Mouse (Mus musculus) embryonic fibroblast, embryonic 13.5 days (primary cell): ENCODE results near the gene Camta1. TPM values are rescaled to one million over a fixed set of nuclear protein-coding genes. Genes with fewer than 3 reads are reported as not detected.

Source experiments
- H3K27ac ChIP-seq: 2 replicates; pipeline ENCODE4 v1.5.1; 2012; ENCODE audit warnings: low read length, control low read depth, inconsistent platforms; ENCODE audit not compliant: insufficient read depth
- H3K4me1 ChIP-seq: 2 replicates; pipeline ENCODE4 v1.6.1; 2011; ENCODE audit warnings: low read length; ENCODE audit not compliant: control insufficient read depth, insufficient read depth
- H3K4me3 ChIP-seq: 2 replicates; pipeline ENCODE4 v1.5.1; 2011; ENCODE audit warnings: mild to moderate bottlenecking, control low read depth, low read length; ENCODE audit not compliant: insufficient read depth
- CTCF ChIP-seq: IDR thresholded peaks from 2 replicates; pipeline ENCODE4 v1.5.1; 2011; ENCODE audit warnings: mild to moderate bottlenecking, control low read depth, low read length, moderate library complexity, borderline replicate concordance; ENCODE audit not compliant: insufficient read depth
- POLR2A ChIP-seq: IDR thresholded peaks from 2 replicates; pipeline ENCODE4 v1.6.1; 2011; ENCODE audit warnings: low read depth, mild to moderate bottlenecking, control low read depth, low read length, moderate library complexity
- polyA plus RNA-seq: library from polyadenylated mRNA; stranded (reverse); fragments of >200 nt; gene quantifications from 2 replicates; pipeline ENCODE4 v1.2.4, GENCODE M21; 2011; ENCODE audit warnings: low read depth; ENCODE audit not compliant: missing spikeins, insufficient read length

Camta1 gene
- polyA plus RNA-seq, 1 experiment, result 53.4 TPM

DNA sequence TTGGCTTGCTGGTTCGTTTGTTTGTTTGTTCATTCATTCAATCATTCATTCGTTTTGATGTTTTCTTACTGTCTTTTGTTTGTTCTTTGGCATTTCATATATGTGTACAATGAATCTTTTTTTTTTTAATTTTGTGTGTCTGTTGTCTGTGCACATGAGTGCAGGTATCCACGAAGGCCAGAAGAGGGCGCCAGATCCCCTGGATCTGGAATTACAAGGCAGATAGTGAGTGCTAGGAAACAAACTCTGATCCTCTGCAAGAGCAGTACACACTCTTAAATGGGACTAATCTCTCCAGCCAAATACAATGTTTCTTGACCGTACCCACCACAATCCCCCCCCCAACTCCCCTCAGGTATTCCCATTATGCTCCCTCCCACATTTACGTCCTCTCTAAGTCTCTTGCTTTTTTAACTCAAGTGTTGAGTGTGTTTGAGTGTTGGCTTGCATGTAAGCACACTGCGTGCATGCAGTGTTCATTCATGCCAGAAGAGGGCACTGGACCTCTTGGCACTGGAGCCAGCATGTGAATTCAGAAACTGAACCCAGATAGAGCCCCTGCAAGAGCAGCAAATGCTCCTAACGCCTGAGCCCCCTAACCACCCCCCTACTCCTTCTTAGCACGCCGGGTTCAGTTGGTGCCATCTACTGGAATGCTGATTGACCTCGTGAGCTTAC lies 38.2 kb upstream of the Camta1 start:
- Histone ChIP-seq H3K27ac (no peak overlapping the region), H3K4me1 (no peaks in the 10 kb centered on the region), H3K4me3 (no peak overlapping the region)
- TF ChIP-seq CTCF (peak; percentile 35; the same call in 1 of the 2 replicates), POLR2A (no peak)

DNA sequence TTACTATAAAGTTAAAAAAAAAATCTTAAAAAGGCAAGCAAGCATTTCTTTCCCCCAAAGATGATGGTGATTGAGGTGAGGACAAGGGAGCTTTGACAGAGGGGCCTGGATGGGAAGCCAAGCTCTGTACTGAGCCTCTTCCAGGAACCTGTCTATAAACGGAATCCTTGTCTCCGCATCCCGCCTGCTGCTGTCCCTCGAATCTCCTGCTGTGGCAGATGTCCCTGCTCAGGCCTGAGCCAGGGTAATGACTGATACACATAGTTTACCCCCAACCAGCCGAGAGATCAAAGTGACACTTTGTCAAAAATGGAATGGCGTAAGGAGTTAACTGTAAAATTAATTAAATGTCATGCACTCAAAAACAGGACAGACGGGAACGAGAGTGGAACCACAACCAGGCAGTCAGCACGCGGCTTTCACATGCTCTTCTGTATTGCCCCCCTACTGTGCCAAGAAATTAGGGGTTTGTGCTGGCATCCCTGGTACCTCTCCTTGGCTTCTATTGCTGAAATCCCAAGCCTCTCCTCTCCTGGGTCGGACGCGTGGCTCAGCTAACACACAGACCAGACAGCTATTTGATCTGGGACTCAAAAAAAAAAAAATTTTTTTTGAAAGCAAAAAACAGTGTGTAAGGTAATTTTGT lies 37.0 kb upstream of the Camta1 start:
- H3K27ac ChIP-seq, result no peak overlapping the region
- no peak for TF ChIP-seq POLR2A
- TF ChIP-seq CTCF, result no peak
- H3K4me3 ChIP-seq, result no peak overlapping the region
- no peaks in the 10 kb centered on the region for H3K4me1 ChIP-seq

DNA sequence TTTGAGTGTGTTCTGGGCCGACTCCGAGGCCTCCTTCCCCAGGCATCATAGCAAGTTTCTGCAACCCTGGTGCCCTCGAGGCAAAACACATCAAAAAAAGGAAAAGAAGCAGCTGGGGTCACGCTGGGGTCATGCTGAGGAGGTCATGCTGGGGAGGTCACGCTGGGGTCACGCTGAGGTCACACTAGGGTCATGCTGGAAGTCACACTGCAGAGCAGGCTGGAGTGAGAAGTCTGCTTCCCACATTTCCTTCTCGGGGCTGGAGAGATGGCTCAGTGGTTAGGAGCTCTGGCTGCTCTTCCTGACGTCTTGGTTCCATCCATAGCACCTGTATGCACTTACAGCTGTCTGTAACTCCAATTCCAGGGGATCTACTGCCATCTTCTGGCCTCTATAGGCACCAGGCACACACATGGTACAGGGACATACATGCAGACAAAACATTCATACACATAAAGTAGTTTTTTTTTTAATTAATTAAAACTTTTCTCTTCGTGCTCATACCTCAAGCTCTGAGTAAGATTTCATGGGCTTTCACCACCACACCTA lies 35.5 kb upstream of the Camta1 start:
- no peaks in the 10 kb centered on the region for H3K4me1 ChIP-seq
- TF ChIP-seq CTCF (no peak), POLR2A (no peak)
- no peak overlapping the region for H3K27ac ChIP-seq
- no peak overlapping the region for H3K4me3 ChIP-seq

DNA sequence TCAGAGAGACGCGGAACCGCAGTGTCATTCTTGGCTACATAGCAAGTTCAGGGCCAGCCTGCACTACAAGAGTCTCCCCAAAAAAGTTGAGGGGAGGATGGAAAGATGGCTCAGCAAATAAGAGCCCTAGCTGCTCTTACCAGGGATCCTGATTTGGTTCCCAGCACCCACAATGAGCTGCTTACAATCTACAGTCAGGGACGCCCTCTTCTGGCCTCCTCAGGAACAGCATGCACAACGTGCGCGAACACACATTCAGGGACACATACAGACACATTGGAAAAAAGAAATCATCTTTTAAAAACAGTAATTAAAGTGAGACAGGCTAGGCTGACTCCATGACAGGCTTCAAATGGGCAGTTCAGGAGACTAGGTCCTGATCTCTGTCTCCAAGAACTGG lies 33.9 kb upstream of the Camta1 start:
- H3K4me1 ChIP-seq, result no peaks in the 10 kb centered on the region
- no peak overlapping the region for H3K27ac ChIP-seq
- TF ChIP-seq POLR2A, result no peak

DNA sequence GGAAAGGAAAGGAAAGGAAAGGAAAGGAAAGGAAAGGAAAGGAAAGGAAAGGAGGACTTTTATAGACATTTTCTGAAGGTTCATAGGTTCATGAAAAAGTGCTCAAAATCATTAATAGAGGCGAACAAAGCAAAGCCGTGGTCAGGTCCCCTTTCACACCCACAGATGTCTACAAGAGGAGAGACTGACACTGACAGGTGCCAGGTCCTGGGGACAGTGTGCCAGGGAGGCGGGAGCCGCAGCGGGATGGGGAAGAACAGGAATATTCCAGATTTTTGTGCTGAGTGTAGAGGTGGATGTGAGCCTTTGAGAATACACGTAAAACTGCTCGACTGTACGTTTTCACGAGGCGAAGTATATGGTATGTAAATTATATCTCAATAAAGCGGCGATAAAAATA lies 33.2 kb upstream of the Camta1 start:
- Histone ChIP-seq H3K27ac (no peak overlapping the region), H3K4me3 (no peak overlapping the region), H3K4me1 (no peaks in the 10 kb centered on the region)
- TF ChIP-seq POLR2A (no peak), CTCF (no peak)

More for the DNA sequence above, 33.9 kb upstream of the Camta1 start:
- H3K4me3 ChIP-seq, result no peak overlapping the region

DNA sequence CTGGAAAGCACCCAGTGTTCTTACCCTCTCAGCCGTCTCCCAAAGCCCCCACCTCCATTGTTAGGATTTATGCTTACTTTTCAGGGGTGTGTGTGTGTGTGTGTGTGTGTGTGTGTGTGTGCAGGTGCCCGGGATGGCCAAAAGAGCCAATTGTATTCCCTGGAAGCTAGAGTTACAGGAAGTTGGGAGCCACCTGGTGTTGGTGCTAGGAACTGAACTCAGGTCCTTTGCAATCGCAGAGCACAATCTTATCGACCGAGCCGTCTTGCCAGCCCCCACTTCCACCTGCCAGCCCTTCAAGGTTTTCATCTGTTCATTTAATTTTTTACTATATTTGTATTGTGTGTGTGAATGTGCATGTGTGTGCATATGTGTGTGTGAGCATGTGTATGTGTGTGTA lies 31.6 kb upstream of the Camta1 start:
- H3K4me1 ChIP-seq, result no peaks in the 10 kb centered on the region
- TF ChIP-seq CTCF, result 0 out of 2 replicates have a peak, but pooled peaks have one; percentile 4
- TF ChIP-seq POLR2A, result no peak
- H3K27ac ChIP-seq, result no peak overlapping the region
- H3K4me3 ChIP-seq, result no peak overlapping the region

DNA sequence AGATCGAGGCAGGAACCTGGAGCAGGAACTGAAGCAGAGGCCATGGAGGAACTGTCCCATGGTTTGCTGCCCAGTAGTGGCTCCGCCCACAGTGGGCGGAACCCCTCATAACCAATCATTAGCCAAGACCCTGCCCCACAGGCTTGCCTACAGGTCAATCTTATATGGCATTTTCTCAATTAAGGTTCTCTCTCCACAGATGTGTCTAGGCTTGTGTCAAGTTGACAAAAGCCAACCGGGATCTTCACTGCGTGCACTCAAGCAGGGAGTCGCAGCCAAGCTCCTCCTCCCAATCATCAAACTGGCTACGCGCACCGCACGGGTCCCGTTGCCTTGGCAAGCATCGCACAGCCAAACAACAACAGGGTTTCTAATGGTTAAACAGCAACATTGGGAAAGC lies 19.9 kb upstream of the Camta1 start:
- Histone ChIP-seq H3K4me3 (no peak overlapping the region), H3K4me1 (no peaks in the 10 kb centered on the region)
- TF ChIP-seq CTCF, result no peak
- no peak for TF ChIP-seq POLR2A

DNA sequence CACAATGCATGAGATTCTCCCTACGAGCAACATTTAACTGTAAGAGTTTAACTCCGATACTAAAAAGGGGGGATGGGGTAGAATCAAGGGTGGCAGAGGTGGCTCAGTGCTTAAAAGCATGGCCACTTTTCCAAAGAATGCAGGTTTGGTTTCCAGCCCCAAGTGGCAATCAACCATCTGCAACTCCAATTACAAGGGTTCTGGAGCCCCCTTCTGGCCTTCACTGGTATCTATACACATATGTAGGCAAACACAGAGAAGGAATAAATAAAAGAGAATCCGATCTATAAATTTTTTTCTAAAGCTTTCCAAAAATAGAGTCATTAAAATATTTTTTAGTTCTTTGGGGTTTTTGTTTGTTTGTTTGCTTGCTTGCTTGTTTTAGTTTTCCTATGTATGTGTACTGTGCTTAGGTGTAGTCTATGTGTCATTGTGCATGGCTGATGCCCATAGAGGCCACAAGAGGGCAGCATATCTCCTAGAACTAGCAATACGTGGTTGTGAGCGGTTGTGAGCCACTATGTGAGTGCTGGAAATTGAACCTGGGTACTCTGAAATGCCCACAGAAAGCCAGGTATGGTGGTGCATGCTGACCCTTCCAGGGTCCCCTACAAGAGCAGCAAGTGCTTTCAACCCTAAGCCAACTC lies 18.5 kb upstream of the Camta1 start:
- TF ChIP-seq CTCF (0 out of 2 replicates have a peak, but pooled peaks have one; percentile 10), POLR2A (no peak)
- Histone ChIP-seq H3K4me3 (no peak overlapping the region), H3K27ac (no peak overlapping the region), H3K4me1 (no peaks in the 10 kb centered on the region)

More for the DNA sequence above, 19.9 kb upstream of the Camta1 start:
- no peak overlapping the region for H3K27ac ChIP-seq

DNA sequence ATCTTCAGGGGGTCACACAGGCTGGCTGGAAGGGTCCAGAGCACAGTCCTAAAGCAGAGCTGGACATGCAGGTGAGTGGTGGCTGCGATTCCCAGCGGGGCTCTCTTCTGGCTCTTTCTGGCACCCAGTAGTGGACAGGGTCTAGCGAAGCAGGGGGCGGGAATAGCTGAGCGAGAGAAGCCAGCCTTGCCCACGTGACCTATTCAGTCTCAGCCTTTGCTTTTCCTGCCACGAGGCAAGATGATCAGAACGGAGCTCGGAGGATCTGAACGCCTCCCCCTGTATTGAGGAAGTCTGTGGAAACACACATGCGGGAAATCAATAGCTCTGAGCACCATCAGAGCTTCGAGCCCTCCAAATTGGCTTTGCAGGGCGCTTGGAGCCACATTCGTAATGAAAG lies 14.7 kb upstream of the Camta1 start:
- Histone ChIP-seq H3K27ac (no peak overlapping the region), H3K4me1 (no peaks in the 10 kb centered on the region), H3K4me3 (no peak overlapping the region)
- TF ChIP-seq CTCF, result no peak
- TF ChIP-seq POLR2A, result no peak

DNA sequence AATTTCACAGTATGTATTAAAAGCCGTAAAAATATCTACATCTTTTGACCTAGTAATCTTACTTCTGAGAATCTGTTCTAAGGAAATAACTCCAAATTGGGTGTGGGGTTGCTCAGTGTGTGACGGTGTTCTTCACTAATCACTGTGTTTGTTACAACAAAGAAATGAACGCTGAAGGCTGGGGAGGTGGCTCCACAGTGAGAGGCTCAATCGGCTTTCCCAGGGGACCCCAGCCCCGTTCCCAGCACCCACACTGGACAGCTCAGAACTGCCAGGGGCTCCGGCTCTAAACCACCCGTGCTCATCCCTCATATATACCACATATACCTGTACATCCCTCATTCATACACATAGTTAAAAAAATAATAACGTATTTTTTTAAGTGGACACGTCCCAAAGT lies 1.8 kb upstream of the Camta1 start:
- H3K4me3 ChIP-seq, result no peak overlapping the region
- no peak overlapping the region for H3K27ac ChIP-seq
- TF ChIP-seq POLR2A (no peak), CTCF (no peak)
- no peaks in the 10 kb centered on the region; the same call in 1 of the 2 replicates for H3K4me1 ChIP-seq
